Mouse (Mus musculus) subcutaneous adipose tissue, adult 2 months (tissue): ENCODE results near the gene Zfp109. TPM values are rescaled to one million over a fixed set of nuclear protein-coding genes. Genes with fewer than 3 reads are reported as not detected.

Source experiments
- polyA plus RNA-seq: library from polyadenylated mRNA; depleted of rRNA; stranded (reverse); fragments of >200 nt; gene quantifications from 2 replicates; pipeline ENCODE4 v1.2.3, GENCODE M21; 2012; ENCODE audit warnings: low replicate concordance; rRNA removed

Zfp109 gene
- 1.1 and 3.8 TPM in 2 replicates for polyA plus RNA-seq

DNA sequence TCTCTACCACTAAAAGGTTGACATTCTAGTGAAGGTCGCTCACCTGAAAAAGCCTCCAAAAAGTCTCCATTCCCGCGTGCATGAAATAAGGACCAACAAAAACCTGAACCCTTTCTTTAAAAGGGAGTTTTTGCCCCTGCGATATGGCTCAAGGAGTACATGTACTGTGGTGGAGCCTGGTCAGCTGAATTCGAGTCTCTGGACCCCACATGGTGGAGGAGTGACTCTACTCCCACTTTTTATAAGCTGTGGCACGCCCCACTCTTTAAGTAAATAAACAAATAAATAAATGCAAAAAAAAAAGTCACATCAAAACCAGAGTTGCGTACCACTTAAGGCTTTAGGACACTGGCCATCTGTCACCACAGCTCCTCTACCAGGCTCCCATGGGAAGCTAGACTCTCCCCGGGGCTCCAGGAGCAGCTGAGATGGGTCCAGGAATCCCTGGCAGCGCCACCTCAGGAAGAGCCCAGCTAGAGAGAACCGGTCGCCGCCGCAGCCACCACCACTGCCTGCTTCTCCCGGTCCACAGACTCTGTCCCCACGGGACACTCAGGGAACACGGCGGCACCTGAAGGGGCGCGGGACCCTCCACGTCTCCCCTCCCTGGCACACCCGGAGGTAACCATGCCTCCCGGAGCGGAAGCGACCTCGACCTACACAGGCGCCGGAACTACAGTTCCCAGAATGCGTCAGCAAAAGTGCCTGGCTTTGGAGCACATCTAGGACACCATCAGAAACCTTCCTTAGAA is at the start of gene Zfp109:
Gene Zfp109 (minus strand): TSS at position 521 of the 752 bp plus-strand sequence.

DNA sequence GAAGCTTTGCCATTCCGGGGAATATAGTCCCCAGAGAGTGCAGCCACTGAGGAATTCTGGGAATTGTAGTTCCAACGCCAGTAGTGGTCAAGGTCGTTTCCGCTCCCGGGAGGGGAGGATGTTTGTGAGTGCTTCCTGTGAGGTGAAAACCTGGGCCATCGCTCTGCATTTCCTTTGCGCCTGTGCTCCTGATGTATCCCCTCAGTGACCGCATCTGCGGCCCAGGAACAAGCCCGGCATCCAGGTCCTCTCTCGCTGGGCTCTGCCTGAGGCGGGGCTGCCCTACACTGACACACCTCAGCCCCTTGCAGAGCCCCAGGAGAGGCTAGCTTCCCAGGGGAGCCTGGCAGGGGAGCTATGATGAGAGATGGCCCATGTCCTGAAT is 32.9 kb upstream of the Zfp109 start, which contains the start of gene Zfp93:
Gene Zfp93 (plus strand): TSS at position 133 of the 385 bp plus-strand sequence.

GRCm38 (mm10) chr7:24254633-24255474 is 17.5 kb upstream of the Zfp109 start, which contains the start of gene Zfp108:
TSS of gene Zfp108 (plus strand) at chr7:24254794.

GRCm38 (mm10) chr7:24211343-24211742 is 26.0 kb downstream of the Zfp109 start, which contains the start of gene Zfp111:
TSS of gene Zfp111 (minus strand) at chr7:24211443.

Other genes with a start within 250 kb of the Zfp109 start
- not detected in 2 replicates for gene V1rd19, start 235.9 kb downstream of the Zfp109 start, polyA plus RNA-seq
- not detected in 2 replicates for gene Vmn1r183, start 184.3 kb downstream of the Zfp109 start, polyA plus RNA-seq
- 11.2 and 17.5 TPM in 2 replicates for gene Zfp180, start 155.6 kb downstream of the Zfp109 start, polyA plus RNA-seq
- 2.0 and 4.3 TPM in 2 replicates for gene Zfp112, start 125.2 kb downstream of the Zfp109 start, polyA plus RNA-seq
- gene Zfp235, start 103.4 kb downstream of the Zfp109 start, polyA plus RNA-seq, result 7.5 and 11.7 TPM in 2 replicates
- 0.26 and 2.0 TPM in 2 replicates for gene Zfp114, start 62.5 kb downstream of the Zfp109 start, polyA plus RNA-seq
- gene Zfp111, start 26.1 kb downstream of the Zfp109 start, polyA plus RNA-seq, result 2.2 and 5.3 TPM in 2 replicates
- gene Zfp108, start 17.2 kb upstream of the Zfp109 start, polyA plus RNA-seq, result 1.4 and 2.6 TPM in 2 replicates
- 1.4 and 4.7 TPM in 2 replicates for gene Zfp93, start 32.9 kb upstream of the Zfp109 start, polyA plus RNA-seq
- 6.1 and 13.2 TPM in 2 replicates for gene Zfp61, start 63.7 kb upstream of the Zfp109 start, polyA plus RNA-seq
- gene Zfp94, start 79.1 kb upstream of the Zfp109 start, polyA plus RNA-seq, result 6.6 and 10.0 TPM in 2 replicates
- gene Tescl, start 96.4 kb upstream of the Zfp109 start, polyA plus RNA-seq, result not detected in 2 replicates
- gene Lypd5, start 111.6 kb upstream of the Zfp109 start, polyA plus RNA-seq, result not detected in 2 replicates
- gene Kcnn4, start 132.7 kb upstream of the Zfp109 start, polyA plus RNA-seq, result 8.2 and 11.7 TPM in 2 replicates
- gene Smg9, start 162.1 kb upstream of the Zfp109 start, polyA plus RNA-seq, result 41.9 and 55.8 TPM in 2 replicates
- gene Irgc1, start 214.7 kb upstream of the Zfp109 start, polyA plus RNA-seq, result 0.09 TPM in 1 of 2 replicates, not detected in the other
- 13.8 and 14.6 TPM in 2 replicates for gene Plaur, start 224.9 kb upstream of the Zfp109 start, polyA plus RNA-seq
- gene Cadm4, start 244.5 kb upstream of the Zfp109 start, polyA plus RNA-seq, result 4.5 and 10.2 TPM in 2 replicates